Mouse (Mus musculus) E14TG2a.4 (cell line): ENCODE measurements around the gene Plekhm2.
A peak's percentile ranks its signal among the peaks of the same experiment; 100 is the strongest.

ENCODE experiments used
- H3K27me3 ChIP-seq: 2 replicates; pipeline ENCODE4 v1.6.1; 2014; ENCODE audit warnings: low read length, control low read depth; ENCODE audit not compliant: insufficient read depth
- H3K36me3 ChIP-seq: 2 replicates; pipeline ENCODE4 v1.6.1; 2014; ENCODE audit warnings: low read length, control low read depth; ENCODE audit not compliant: insufficient read depth
- H3K4me1 ChIP-seq: replicated peaks from 2 replicates; pipeline ENCODE4 v1.6.1; 2014; ENCODE audit warnings: low read depth, low read length, control low read depth
- H3K4me3 ChIP-seq: replicated peaks from 2 replicates; pipeline ENCODE4 v1.5.1; 2014; ENCODE audit warnings: mild to moderate bottlenecking, low read length
- H3K9me3 ChIP-seq: 2 replicates; pipeline ENCODE4 v1.6.1; 2014; ENCODE audit warnings: low read length, control low read depth
- CTCF ChIP-seq: conservative IDR thresholded peaks from 2 replicates; pipeline ENCODE4 v1.5.1; 2014; ENCODE audit warnings: low read length
- NANOG ChIP-seq: IDR thresholded peaks from 2 replicates; pipeline ENCODE4 v1.6.1; 2014; ENCODE audit warnings: borderline replicate concordance, low read length, mixed read lengths
- POU5F1 ChIP-seq: IDR thresholded peaks from 2 replicates; pipeline ENCODE4 v1.6.1; 2014; ENCODE audit warnings: low read length, borderline replicate concordance

The Plekhm2 gene

GRCm38 (mm10) chr4:141601148-141601862, 63.4 kb downstream of the Plekhm2 start:
- no peaks in the 10 kb centered on the region for H3K27me3 ChIP-seq
- peak overlapping the region; percentile 96 for H3K4me3 ChIP-seq
- TF ChIP-seq CTCF (no peak), NANOG (no peak), POU5F1 (no peak)
- peaks cover 10% of the 10 kb centered on the region for H3K36me3 ChIP-seq
- no peaks in the 10 kb centered on the region for H3K9me3 ChIP-seq
- H3K4me1 ChIP-seq = peaks cover 76% of the 10 kb centered on the region

- no peaks in the 10 kb centered on the region for H3K27me3 ChIP-seq
- no peak for TF ChIP-seq NANOG
- TF ChIP-seq POU5F1 = no peak
- TF ChIP-seq CTCF = no peak
- peaks cover 81% of the 10 kb centered on the region for H3K4me1 ChIP-seq
- peak overlapping the region; percentile 96 for H3K4me3 ChIP-seq
- H3K36me3 ChIP-seq = peaks cover 20% of the 10 kb centered on the region
- no peaks in the 10 kb centered on the region for H3K9me3 ChIP-seq
These were observed 64.3 kb downstream of the Plekhm2 start for GRCm38 (mm10) chr4:141600364-141600763.

GRCm38 (mm10) chr4:141599251-141600141, 65.2 kb downstream of the Plekhm2 start:
- no peaks in the 10 kb centered on the region for H3K9me3 ChIP-seq
- TF ChIP-seq POU5F1 (no peak), CTCF (no peak), NANOG (no peak)
- no peaks in the 10 kb centered on the region for H3K27me3 ChIP-seq
- peak overlapping the region; percentile 96 for H3K4me3 ChIP-seq
- H3K36me3 ChIP-seq = peaks cover 29% of the 10 kb centered on the region
- peaks cover 82% of the 10 kb centered on the region for H3K4me1 ChIP-seq

- no peaks in the 10 kb centered on the region for H3K27me3 ChIP-seq
- no peaks in the 10 kb centered on the region for H3K9me3 ChIP-seq
- no peak for TF ChIP-seq CTCF
- TF ChIP-seq POU5F1 = no peak
- no peak for TF ChIP-seq NANOG
- H3K36me3 ChIP-seq = peaks cover 35% of the 10 kb centered on the region
- peaks cover 82% of the 10 kb centered on the region for H3K4me1 ChIP-seq
- H3K4me3 ChIP-seq = peak overlapping the region; percentile 96
These were observed 65.8 kb downstream of the Plekhm2 start for GRCm38 (mm10) chr4:141598894-141599250.

GRCm38 (mm10) chr4:141598199-141598893, 66.4 kb downstream of the Plekhm2 start:
- Histone ChIP-seq H3K4me1 (peaks cover 80% of the 10 kb centered on the region), H3K27me3 (no peaks in the 10 kb centered on the region), H3K9me3 (no peaks in the 10 kb centered on the region), H3K36me3 (peaks cover 40% of the 10 kb centered on the region), H3K4me3 (peak overlapping the region; percentile 96)
- TF ChIP-seq POU5F1 (peak; percentile 19; the same call in 1 of the 2 replicates), NANOG (no peak), CTCF (no peak)

GRCm38 (mm10) chr4:141596700-141597328, 67.9 kb downstream of the Plekhm2 start:
- Histone ChIP-seq H3K4me1 (peaks cover 80% of the 10 kb centered on the region), H3K36me3 (peaks cover 55% of the 10 kb centered on the region), H3K27me3 (no peaks in the 10 kb centered on the region), H3K4me3 (peak overlapping the region; percentile 96), H3K9me3 (no peaks in the 10 kb centered on the region)
- no peak for TF ChIP-seq POU5F1
- no peak for TF ChIP-seq NANOG
- TF ChIP-seq CTCF = no peak

GRCm38 (mm10) chr4:141595605-141596268, 69.0 kb downstream of the Plekhm2 start:
- H3K27me3 ChIP-seq = no peaks in the 10 kb centered on the region
- TF ChIP-seq NANOG (no peak), CTCF (peak; percentile 15; the same call in 1 of the 2 replicates), POU5F1 (no peak)
- H3K9me3 ChIP-seq = no peaks in the 10 kb centered on the region
- peaks cover 80% of the 10 kb centered on the region for H3K4me1 ChIP-seq
- H3K4me3 ChIP-seq = peak overlapping the region; percentile 96
- peaks cover 66% of the 10 kb centered on the region for H3K36me3 ChIP-seq
